Mouse (Mus musculus): Measurements from ENCODE around the gene Lck. TPM values are rescaled to one million over a fixed set of nuclear protein-coding genes. Genes with fewer than 3 reads are reported as not detected.
A peak's percentile ranks its signal among the peaks of the same experiment; 100 is the strongest.

The Lck gene
- polyA plus RNA-seq, 1 experiment from 2014 or later, result 3.6 TPM

- WGBS (ENCODE audit: insufficient replicate concordance), result under 1% methylated on average over 74 of the region's 74 CpGs
- ATAC-seq (replicated peaks; ENCODE audit: insufficient number of reproducible peaks, low FRiP score, low TSS enrichment), result peak; percentile 81
- peaks cover 14% of the 10 kb centered on the region for H3K36me3 ChIP-seq (ENCODE audit: control insufficient read depth, insufficient read depth, low read length)
Measured at GRCm38 (mm10) chr4:129600233-129601158, 27.1 kb upstream of the Lck start, which contains the start of the genes Eif3i and Tmem234. TSS of gene Eif3i (minus strand) at chr4:129600648. TSS of gene Tmem234 (plus strand) at chr4:129600668.

DNA sequence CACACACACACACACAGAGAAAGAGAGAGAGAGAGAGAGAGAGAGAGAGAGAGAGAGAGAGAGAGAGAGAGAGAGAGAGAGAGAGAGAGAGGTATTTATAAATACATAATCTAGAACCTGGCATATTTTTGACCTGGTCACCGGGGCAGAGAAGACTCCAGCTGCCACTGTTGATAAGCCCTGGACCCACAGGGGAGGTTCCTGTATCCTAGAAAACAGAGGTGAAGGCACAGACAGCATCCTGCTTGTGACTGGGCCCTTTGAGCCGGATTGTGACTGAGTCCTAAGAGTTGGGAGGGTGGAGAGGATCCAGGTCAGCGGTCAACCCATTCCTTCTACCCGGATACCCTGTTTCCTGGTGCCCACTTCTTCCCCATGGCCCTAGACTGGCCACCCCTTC, 15.4 kb upstream of the Lck start:
- 55% methylated on average over 4 of the region's 4 CpGs for WGBS (ENCODE audit: insufficient replicate concordance)

More at GRCm38 (mm10) chr4:129600233-129601158, 27.1 kb upstream of the Lck start, which contains the start of the genes Eif3i and Tmem234:
- Histone ChIP-seq H3K27ac (ENCODE audit: low read depth, low read length) (peak within 1 kb of the TSS; percentile 71), H3K27me3 (ENCODE audit: control insufficient read depth, insufficient read depth, low read length) (no peaks in the 10 kb centered on the region), H3K9me3 (replicated peaks; ENCODE audit: control insufficient read depth, low read length) (no peaks in the 10 kb centered on the region), H3K9ac (ENCODE audit: low read depth, low read length) (peak within 1 kb of the TSS; percentile 97), H3K4me3 (ENCODE audit: low read depth, low read length) (peak within 1 kb of the TSS; percentile 92), H3K4me2 (peak within 1 kb of the TSS; percentile 89), H3K4me1 (ENCODE audit: control insufficient read depth, insufficient read depth, low read length) (peaks cover 15% of the 10 kb centered on the region)

DNA sequence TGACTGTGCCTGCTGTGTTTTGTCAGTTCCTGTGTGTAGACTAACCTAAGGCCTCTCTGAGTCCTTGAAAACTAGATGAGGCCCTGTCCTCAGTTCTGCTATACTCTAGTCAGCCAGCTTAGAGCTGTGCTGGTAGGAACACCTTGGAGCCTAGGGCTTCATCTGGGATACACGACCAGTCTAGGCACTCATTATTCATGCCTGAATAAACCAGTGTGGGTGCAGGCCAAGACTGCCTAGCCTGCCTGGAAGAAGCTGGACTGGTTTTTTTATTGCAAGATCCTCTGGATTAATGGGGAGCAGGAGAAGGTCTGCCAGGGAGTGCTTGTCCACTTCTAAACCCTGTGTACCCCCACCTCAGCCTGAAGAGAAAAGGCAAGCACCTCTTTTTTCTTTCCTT, 13.5 kb upstream of the Lck start:
- ATAC-seq (replicated peaks; ENCODE audit: insufficient number of reproducible peaks, low FRiP score, low TSS enrichment), result no peak
- H3K4me1 ChIP-seq (ENCODE audit: control insufficient read depth, insufficient read depth, low read length), result peaks cover 9% of the 10 kb centered on the region

More for the DNA sequence above, 15.4 kb upstream of the Lck start:
- H3K4me1 ChIP-seq (ENCODE audit: control insufficient read depth, insufficient read depth, low read length), result peaks cover 9% of the 10 kb centered on the region
- H3K9me3 ChIP-seq (replicated peaks; ENCODE audit: control insufficient read depth, low read length), result no peaks in the 10 kb centered on the region
- H3K9ac ChIP-seq (ENCODE audit: low read depth, low read length), result no peak overlapping the region
- no peak overlapping the region for H3K4me2 ChIP-seq
- H3K4me3 ChIP-seq (ENCODE audit: low read depth, low read length), result no peak overlapping the region
- H3K27me3 ChIP-seq (ENCODE audit: control insufficient read depth, insufficient read depth, low read length), result no peaks in the 10 kb centered on the region
- peaks cover 23% of the 10 kb centered on the region for H3K36me3 ChIP-seq (ENCODE audit: control insufficient read depth, insufficient read depth, low read length)
- ATAC-seq (replicated peaks; ENCODE audit: insufficient number of reproducible peaks, low FRiP score, low TSS enrichment), result no peak
- H3K27ac ChIP-seq (ENCODE audit: low read depth, low read length), result no peak overlapping the region

DNA sequence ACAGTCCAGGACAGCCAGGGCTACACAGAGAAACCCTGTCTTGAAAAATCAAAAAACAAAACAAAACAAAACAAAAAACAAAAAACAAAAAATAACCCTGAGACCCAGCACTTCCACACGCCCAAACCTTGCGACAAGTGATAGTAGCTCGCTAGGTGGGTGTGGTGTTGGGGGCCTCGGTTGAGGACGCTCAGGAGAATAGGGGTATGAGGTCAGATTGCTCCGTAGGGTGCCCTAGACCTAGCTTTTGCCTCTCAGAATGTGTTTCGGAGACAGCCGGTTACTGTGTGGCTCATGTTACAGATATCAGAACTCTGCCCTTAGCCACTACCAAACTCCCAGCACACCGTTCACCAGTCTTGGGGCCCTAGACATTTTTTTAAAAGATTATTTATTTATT, 12.3 kb upstream of the Lck start:
- peak overlapping the region; percentile 55; the same call in 1 of the 2 replicates for H3K4me3 ChIP-seq (ENCODE audit: low read depth, low read length)
- H3K9ac ChIP-seq (ENCODE audit: low read depth, low read length), result no peak overlapping the region; the same call in 1 of the 2 replicates
- H3K27me3 ChIP-seq (ENCODE audit: control insufficient read depth, insufficient read depth, low read length), result no peaks in the 10 kb centered on the region
- H3K4me1 ChIP-seq (ENCODE audit: control insufficient read depth, insufficient read depth, low read length), result peaks cover 9% of the 10 kb centered on the region
- WGBS (ENCODE audit: insufficient replicate concordance), result 59% methylated on average over 9 of the region's 9 CpGs
- H3K4me2 ChIP-seq, result peak overlapping the region; percentile 79
- H3K27ac ChIP-seq (ENCODE audit: low read depth, low read length), result no peak overlapping the region
- H3K36me3 ChIP-seq (ENCODE audit: control insufficient read depth, insufficient read depth, low read length), result no peaks in the 10 kb centered on the region
- no peak for ATAC-seq (replicated peaks; ENCODE audit: insufficient number of reproducible peaks, low FRiP score, low TSS enrichment)
- no peaks in the 10 kb centered on the region for H3K9me3 ChIP-seq (replicated peaks; ENCODE audit: control insufficient read depth, low read length)

More for the DNA sequence above, 13.5 kb upstream of the Lck start:
- no peaks in the 10 kb centered on the region for H3K9me3 ChIP-seq (replicated peaks; ENCODE audit: control insufficient read depth, low read length)
- 35% methylated on average over 1 of the region's 1 CpGs for WGBS (ENCODE audit: insufficient replicate concordance)
- H3K4me3 ChIP-seq (ENCODE audit: low read depth, low read length), result no peak overlapping the region
- no peak overlapping the region for H3K27ac ChIP-seq (ENCODE audit: low read depth, low read length)
- H3K36me3 ChIP-seq (ENCODE audit: control insufficient read depth, insufficient read depth, low read length), result peaks cover 9% of the 10 kb centered on the region
- H3K4me2 ChIP-seq, result no peak overlapping the region
- H3K27me3 ChIP-seq (ENCODE audit: control insufficient read depth, insufficient read depth, low read length), result no peaks in the 10 kb centered on the region
- H3K9ac ChIP-seq (ENCODE audit: low read depth, low read length), result no peak overlapping the region

DNA sequence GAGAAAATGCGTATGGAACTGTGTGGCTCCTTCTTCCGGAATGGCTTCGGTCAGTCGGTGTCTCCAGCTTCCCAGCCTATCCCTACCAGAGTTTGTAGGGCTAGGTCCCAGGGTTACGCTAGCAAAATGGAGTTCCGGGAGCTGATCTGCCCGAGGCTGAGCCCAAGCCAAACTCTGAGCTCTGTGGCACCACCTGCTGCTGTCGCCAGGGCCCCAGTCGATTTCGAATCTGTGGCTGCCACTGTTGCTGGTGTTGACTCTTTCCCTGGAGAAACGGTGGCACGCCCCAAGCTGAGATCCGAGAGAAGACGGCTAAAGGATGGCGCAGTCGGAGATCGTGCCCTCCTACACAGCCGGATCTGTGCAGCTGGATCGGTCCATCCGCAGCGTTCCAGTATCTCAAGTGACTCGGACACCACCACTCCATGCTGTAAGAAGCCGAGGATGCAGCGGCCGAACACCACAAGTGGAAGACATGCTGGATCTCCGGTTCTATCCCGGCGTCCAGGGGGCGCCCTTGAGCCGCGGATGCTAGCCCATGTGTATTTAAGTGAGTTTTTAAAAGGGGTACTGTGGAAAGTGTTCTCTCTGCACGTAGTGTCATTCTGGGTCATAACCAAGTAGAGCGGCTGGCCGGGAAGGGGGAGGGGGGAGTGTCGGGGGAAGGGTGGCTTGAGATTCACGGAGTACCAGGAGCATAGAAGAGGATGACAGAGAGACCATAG, 11.6 kb upstream of the Lck start:
- Histone ChIP-seq H3K27ac (ENCODE audit: low read depth, low read length) (peak overlapping the region; percentile 62), H3K9me3 (replicated peaks; ENCODE audit: control insufficient read depth, low read length) (no peaks in the 10 kb centered on the region), H3K27me3 (ENCODE audit: control insufficient read depth, insufficient read depth, low read length) (no peaks in the 10 kb centered on the region), H3K9ac (ENCODE audit: low read depth, low read length) (peak overlapping the region; percentile 70), H3K4me1 (ENCODE audit: control insufficient read depth, insufficient read depth, low read length) (peaks cover 9% of the 10 kb centered on the region), H3K36me3 (ENCODE audit: control insufficient read depth, insufficient read depth, low read length) (no peaks in the 10 kb centered on the region), H3K4me3 (ENCODE audit: low read depth, low read length) (peak overlapping the region; percentile 55), H3K4me2 (peak overlapping the region; percentile 79)
- peak; percentile 66 for ATAC-seq (replicated peaks; ENCODE audit: insufficient number of reproducible peaks, low FRiP score, low TSS enrichment)
- 3% methylated on average over 36 of the region's 36 CpGs for WGBS (ENCODE audit: insufficient replicate concordance)

DNA sequence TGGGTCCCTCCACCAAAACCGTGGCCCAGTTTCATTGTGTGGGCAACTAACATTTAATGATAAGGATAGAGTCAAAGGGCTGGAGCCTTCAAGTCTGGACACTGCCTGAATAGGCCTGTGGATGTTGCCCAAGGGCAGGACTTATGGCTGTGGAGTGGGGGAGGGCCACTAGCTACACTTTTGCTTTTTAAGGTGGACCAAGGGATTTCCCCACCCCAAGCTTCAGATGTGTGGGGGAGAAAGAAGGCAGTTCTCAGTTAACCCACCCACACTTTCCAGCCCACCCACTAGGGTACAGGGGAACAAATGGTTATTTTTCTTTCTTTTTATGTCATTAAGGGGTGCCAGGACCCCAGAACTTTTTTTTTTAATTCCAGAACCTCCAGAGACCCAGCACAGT, 10.9 kb upstream of the Lck start:
- no peak for ATAC-seq (replicated peaks; ENCODE audit: insufficient number of reproducible peaks, low FRiP score, low TSS enrichment)
- peaks cover 9% of the 10 kb centered on the region for H3K4me1 ChIP-seq (ENCODE audit: control insufficient read depth, insufficient read depth, low read length)
- 54% methylated on average over 1 of the region's 1 CpGs for WGBS (ENCODE audit: insufficient replicate concordance)

DNA sequence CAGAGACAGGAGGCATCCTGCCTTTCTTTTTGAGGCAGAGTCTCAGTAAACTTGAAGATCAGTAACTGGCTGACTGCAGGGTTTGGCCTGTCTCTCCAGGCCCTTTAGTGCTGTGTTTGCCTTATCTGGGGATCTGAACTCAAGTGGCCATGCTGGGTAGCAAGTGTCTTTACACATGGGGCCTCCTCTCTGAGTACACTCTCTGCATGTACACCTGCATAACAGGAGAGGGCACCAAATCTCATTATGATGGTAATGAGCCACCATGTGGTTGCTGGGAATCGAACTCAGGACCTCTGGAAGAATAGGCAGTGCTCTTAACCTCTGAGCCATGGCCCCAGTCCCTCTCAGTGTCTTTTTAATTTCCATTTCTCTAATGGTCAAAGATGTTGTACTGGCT, 8.8 kb upstream of the Lck start:
- 78% methylated on average over 1 of the region's 1 CpGs for WGBS (ENCODE audit: insufficient replicate concordance)
- no peak overlapping the region for H3K9ac ChIP-seq (ENCODE audit: low read depth, low read length)
- peaks cover 6% of the 10 kb centered on the region for H3K4me1 ChIP-seq (ENCODE audit: control insufficient read depth, insufficient read depth, low read length)
- no peak overlapping the region for H3K4me3 ChIP-seq (ENCODE audit: low read depth, low read length)
- no peak overlapping the region for H3K4me2 ChIP-seq
- no peaks in the 10 kb centered on the region for H3K36me3 ChIP-seq (ENCODE audit: control insufficient read depth, insufficient read depth, low read length)
- no peaks in the 10 kb centered on the region for H3K9me3 ChIP-seq (replicated peaks; ENCODE audit: control insufficient read depth, low read length)
- no peak for ATAC-seq (replicated peaks; ENCODE audit: insufficient number of reproducible peaks, low FRiP score, low TSS enrichment)
- H3K27ac ChIP-seq (ENCODE audit: low read depth, low read length), result no peak overlapping the region
- no peaks in the 10 kb centered on the region for H3K27me3 ChIP-seq (ENCODE audit: control insufficient read depth, insufficient read depth, low read length)

More for the DNA sequence above, 10.9 kb upstream of the Lck start:
- Histone ChIP-seq H3K27ac (ENCODE audit: low read depth, low read length) (peak overlapping the region; percentile 62; the same call in 1 of the 2 replicates), H3K27me3 (ENCODE audit: control insufficient read depth, insufficient read depth, low read length) (no peaks in the 10 kb centered on the region), H3K9ac (ENCODE audit: low read depth, low read length) (peak overlapping the region; percentile 70), H3K36me3 (ENCODE audit: control insufficient read depth, insufficient read depth, low read length) (no peaks in the 10 kb centered on the region), H3K4me2 (peak overlapping the region; percentile 79), H3K4me3 (ENCODE audit: low read depth, low read length) (peak overlapping the region; percentile 55), H3K9me3 (replicated peaks; ENCODE audit: control insufficient read depth, low read length) (no peaks in the 10 kb centered on the region)

- no peaks in the 10 kb centered on the region for H3K9me3 ChIP-seq (replicated peaks; ENCODE audit: control insufficient read depth, low read length)
- WGBS (ENCODE audit: insufficient replicate concordance), result 66% methylated on average over 7 of the region's 7 CpGs
Measured at GRCm38 (mm10) chr4:129580347-129580746, 6.9 kb upstream of the Lck start.

More at GRCm38 (mm10) chr4:129580347-129580746, 6.9 kb upstream of the Lck start:
- Histone ChIP-seq H3K4me3 (ENCODE audit: low read depth, low read length) (no peak overlapping the region), H3K9ac (ENCODE audit: low read depth, low read length) (no peak overlapping the region), H3K4me2 (no peak overlapping the region), H3K27ac (ENCODE audit: low read depth, low read length) (no peak overlapping the region; the same call in 1 of the 2 replicates), H3K27me3 (ENCODE audit: control insufficient read depth, insufficient read depth, low read length) (no peaks in the 10 kb centered on the region), H3K36me3 (ENCODE audit: control insufficient read depth, insufficient read depth, low read length) (no peaks in the 10 kb centered on the region), H3K4me1 (ENCODE audit: control insufficient read depth, insufficient read depth, low read length) (peaks cover 9% of the 10 kb centered on the region)
- ATAC-seq (replicated peaks; ENCODE audit: insufficient number of reproducible peaks, low FRiP score, low TSS enrichment), result no peak
